Mouse (Mus musculus) MEL (cell line): Measurements from ENCODE around the gene Tnip2. TPM values are rescaled to one million over a fixed set of nuclear protein-coding genes. Genes with fewer than 3 reads are reported as not detected.

Experiments
- DNase-seq: peaks from one replicate; pipeline ENCODE4 v3.0.0; 2011; ENCODE audit warnings: low read depth, low spot score
- H3K27ac ChIP-seq: 2 replicates; pipeline ENCODE4 v1.5.1; 2012; ENCODE audit warnings: low read depth, mild to moderate bottlenecking, control low read depth, low read length, moderate library complexity; ENCODE audit not compliant: control insufficient read depth
- H3K27me3 ChIP-seq, 2 experiments: fragments of 150-350 bp in 1 of 2; sonication (generic) in 1 of 2; 2 replicates each; pipeline ENCODE4 v1.6.1; 2012; ENCODE audit warnings: low read length in 2 of 2, mild to moderate bottlenecking in 2 of 2, improper control_type of control experiment in 1 of 2, moderate library complexity in 1 of 2; ENCODE audit not compliant: insufficient read depth in 2 of 2, control insufficient read depth in 1 of 2
- H3K36me3 ChIP-seq, 2 experiments: 2 replicates each; pipeline ENCODE4 v1.6.1; 2012 to 2014; ENCODE audit warnings: low read length in 2 of 2, improper control_type of control experiment in 1 of 2, inconsistent platforms in 1 of 2, mild to moderate bottlenecking in 1 of 2; ENCODE audit not compliant: insufficient read depth in 2 of 2, control insufficient read depth in 1 of 2
- H3K4me1 ChIP-seq, 2 experiments: fragments of 150-350 bp in 1 of 2; sonication (generic) in 1 of 2; 2 replicates each; pipeline ENCODE4 v1.6.1; 2012; ENCODE audit warnings: low read length in 2 of 2, improper control_type of control experiment in 1 of 2, mild to moderate bottlenecking in 1 of 2; ENCODE audit not compliant: insufficient read depth in 2 of 2, control insufficient read depth in 1 of 2
- H3K4me3 ChIP-seq, 2 experiments: fragments of 150-350 bp in 1 of 2; sonication (generic) in 1 of 2; 2 replicates each; pipeline ENCODE4 v1.5.1; 2012; ENCODE audit warnings: low read depth in 2 of 2, low read length in 2 of 2, mild to moderate bottlenecking in 2 of 2, moderate library complexity in 2 of 2, control low read depth in 1 of 2, improper control_type of control experiment in 1 of 2; ENCODE audit not compliant: control insufficient read depth in 1 of 2, insufficient read depth in 1 of 2
- H3K79me2 ChIP-seq: 2 replicates; pipeline ENCODE4 v1.6.1; 2012; ENCODE audit warnings: mild to moderate bottlenecking, low read length, moderate library complexity; ENCODE audit not compliant: control insufficient read depth, poor library complexity, insufficient read depth
- H3K9ac ChIP-seq: 2 replicates; pipeline ENCODE4 v1.6.1; 2012; ENCODE audit warnings: low read depth, mild to moderate bottlenecking, control low read depth, low read length, moderate library complexity; ENCODE audit not compliant: control insufficient read depth, poor library complexity, severe bottlenecking
- H3K9me3 ChIP-seq: fragments of 150-350 bp; sonication (generic); replicated peaks from 2 replicates; pipeline ENCODE4 v1.6.1; 2012; ENCODE audit warnings: mild to moderate bottlenecking, low read length, improper control_type of control experiment, moderate library complexity; ENCODE audit not compliant: insufficient read depth
- CHD2 ChIP-seq: IDR thresholded peaks from 2 replicates; pipeline ENCODE4 v1.6.1; 2011; ENCODE audit warnings: low read length, improper control_type of control experiment
- E2F4 ChIP-seq: IDR thresholded peaks from 2 replicates; pipeline ENCODE4 v1.6.1; 2011; ENCODE audit warnings: low read depth, low read length, improper control_type of control experiment, borderline replicate concordance
- ELF1 ChIP-seq: IDR thresholded peaks from 2 replicates; pipeline ENCODE4 v1.6.1; 2014; ENCODE audit warnings: low read depth, mild to moderate bottlenecking, inconsistent platforms, low read length, improper control_type of control experiment, moderate library complexity
- ETS1 ChIP-seq: IDR thresholded peaks from 2 replicates; pipeline ENCODE4 v1.6.1; 2012; ENCODE audit warnings: low read depth, mild to moderate bottlenecking, inconsistent platforms, low read length, improper control_type of control experiment, moderate library complexity
- GATA1 ChIP-seq: IDR thresholded peaks from 2 replicates; pipeline ENCODE4 v1.6.1; 2011; ENCODE audit warnings: low read depth, low read length, improper control_type of control experiment
- MAZ ChIP-seq: IDR thresholded peaks from 2 replicates; pipeline ENCODE4 v1.6.1; 2012; ENCODE audit warnings: low read depth, mild to moderate bottlenecking, inconsistent platforms, low read length, improper control_type of control experiment
- MEF2A ChIP-seq: IDR thresholded peaks from 2 replicates; pipeline ENCODE4 v1.6.1; 2014; ENCODE audit warnings: low read depth, mild to moderate bottlenecking, inconsistent platforms, low read length, improper control_type of control experiment; ENCODE audit not compliant: poor library complexity, insufficient replicate concordance, severe bottlenecking; ENCODE audit errors: extremely low read depth
- MXI1 ChIP-seq: IDR thresholded peaks from 2 replicates; pipeline ENCODE4 v1.6.1; 2011; ENCODE audit warnings: mild to moderate bottlenecking, low read depth, low read length, improper control_type of control experiment
- MYB ChIP-seq: IDR thresholded peaks from 2 replicates; pipeline ENCODE4 v1.6.1; 2011; ENCODE audit warnings: mild to moderate bottlenecking, low read depth, low read length, improper control_type of control experiment
- MYC ChIP-seq: IDR thresholded peaks from 2 replicates; pipeline ENCODE4 v1.6.1; 2011; ENCODE audit warnings: low read depth, mild to moderate bottlenecking, low read length, improper control_type of control experiment, moderate library complexity
- POLR2A ChIP-seq, 2 experiments: IDR thresholded peaks; 2 replicates each; pipeline ENCODE4 v1.6.1; 2011 to 2012; ENCODE audit warnings: low read length in 2 of 2, mild to moderate bottlenecking in 2 of 2, control low read depth in 1 of 2, improper control_type of control experiment in 1 of 2, low read depth in 1 of 2, moderate library complexity in 1 of 2; ENCODE audit not compliant: control insufficient read depth in 1 of 2, insufficient read depth in 1 of 2, poor library complexity in 1 of 2
- POLR2AphosphoS2 ChIP-seq: IDR thresholded peaks from 2 replicates; pipeline ENCODE4 v1.6.1; 2011; ENCODE audit warnings: low read length, improper control_type of control experiment
- SIN3A ChIP-seq: IDR thresholded peaks from 2 replicates; pipeline ENCODE4 v1.6.1; 2012; ENCODE audit warnings: low read length, improper control_type of control experiment, inconsistent platforms
- SMC3 ChIP-seq: IDR thresholded peaks from 2 replicates; pipeline ENCODE4 v1.6.1; 2011; ENCODE audit warnings: low read depth, low read length, improper control_type of control experiment
- TAL1 ChIP-seq: IDR thresholded peaks from 2 replicates; pipeline ENCODE4 v1.6.1; 2012; ENCODE audit warnings: mild to moderate bottlenecking, inconsistent platforms, low read length, moderate library complexity, mixed read lengths
- TBP ChIP-seq: IDR thresholded peaks from 2 replicates; pipeline ENCODE4 v1.8.0; 2011; ENCODE audit warnings: low read depth, low read length, improper control_type of control experiment
- UBTF ChIP-seq: IDR thresholded peaks from 2 replicates; pipeline ENCODE4 v1.6.1; 2012; ENCODE audit warnings: low read depth, mild to moderate bottlenecking, inconsistent platforms, low read length, improper control_type of control experiment, moderate library complexity, borderline replicate concordance; ENCODE audit not compliant: insufficient read depth
- ZC3H11A ChIP-seq: IDR thresholded peaks from 2 replicates; pipeline ENCODE4 v1.6.1; 2012; ENCODE audit warnings: low read depth, mild to moderate bottlenecking, inconsistent platforms, low read length, improper control_type of control experiment
- ZKSCAN1 ChIP-seq: IDR thresholded peaks from 2 replicates; pipeline ENCODE4 v1.6.1; 2012; ENCODE audit warnings: low read depth, mild to moderate bottlenecking, inconsistent platforms, low read length, improper control_type of control experiment, moderate library complexity
- polyA plus RNA-seq, 2 experiments: library from polyadenylated mRNA; stranded (reverse) in 1 of 2; unstranded in 1 of 2; fragments of >175 nt in 1 of 2; fragments of >200 nt in 1 of 2; gene quantifications; 2 replicates each; pipeline versions ENCODE4 v1.2.1 to v1.2.4; 2012; ENCODE audit warnings: low replicate concordance in 2 of 2, low read depth in 1 of 2; ENCODE audit not compliant: insufficient read length in 2 of 2, insufficient read depth in 1 of 2, missing spikeins in 1 of 2
- total RNA-seq: library from RNA; depleted of rRNA; stranded (reverse); fragments of 300-350 nt; gene quantifications from 2 replicates; pipeline ENCODE4 v1.2.3, GENCODE M21; 2012

Gene Tnip2
- total and polyA plus RNA-seq, 3 experiments = 27.0 to 89.4 (median 30.6) TPM

GRCm38 (mm10) chr5:34461841-34462240 lies 52.0 kb downstream of the Tnip2 start:
- no peaks in the 10 kb centered on the region for H3K79me2 ChIP-seq
- TF ChIP-seq SIN3A (no peak), MAZ (no peak), POLR2A (IDR thresholded peaks at IDR 0.05; ENCODE audit: control insufficient read depth in 1 of 2, insufficient read depth in 1 of 2, low read depth in 1 of 2, low read length in 2 of 2, poor library complexity in 1 of 2) (no peak)
- peaks cover 7 to 21% of the 10 kb centered on the region in 2 experiments for H3K36me3 ChIP-seq
- no peak overlapping the region for H3K4me3 ChIP-seq
- no peaks in the 10 kb centered on the region; a peak in 1 of 4 replicates for H3K4me1 ChIP-seq
- H3K27ac ChIP-seq = no peak overlapping the region
- no peak for DNase-seq
- H3K9ac ChIP-seq = no peak overlapping the region
- H3K27me3 ChIP-seq = no peaks in the 10 kb centered on the region
- H3K9me3 ChIP-seq = no peaks in the 10 kb centered on the region

GRCm38 (mm10) chr5:34461294-34461693 lies 52.5 kb downstream of the Tnip2 start:
- no peaks in the 10 kb centered on the region for H3K4me1 ChIP-seq
- H3K79me2 ChIP-seq = no peaks in the 10 kb centered on the region
- no peak overlapping the region for H3K9ac ChIP-seq
- no peaks in the 10 kb centered on the region for H3K9me3 ChIP-seq
- no peaks in the 10 kb centered on the region for H3K27me3 ChIP-seq
- DNase-seq = no peak
- peaks cover 2 to 21% of the 10 kb centered on the region in 2 experiments for H3K36me3 ChIP-seq
- H3K27ac ChIP-seq = no peak overlapping the region
- no peak for TF ChIP-seq TAL1
- TF ChIP-seq GATA1 = no peak
- TF ChIP-seq E2F4 = no peak
- no peak for TF ChIP-seq UBTF
- no peak for TF ChIP-seq MXI1
- no peak for TF ChIP-seq MAZ
- no peak for TF ChIP-seq MYC
- no peak for TF ChIP-seq ZKSCAN1
- no peak for TF ChIP-seq MYB
- no peak for TF ChIP-seq ELF1
- no peak for TF ChIP-seq SMC3
- no peak for TF ChIP-seq POLR2AphosphoS2
- no peak for TF ChIP-seq TBP
- TF ChIP-seq SIN3A = no peak
- no peak for TF ChIP-seq ETS1
- no peak for TF ChIP-seq ZC3H11A
- TF ChIP-seq CHD2 = no peak
- no peak for TF ChIP-seq MEF2A
- no peak overlapping the region for H3K4me3 ChIP-seq
